Mouse (Mus musculus): ENCODE results near the gene 2210016L21Rik.

GRCm38 (mm10) chr5:114970824-114971227 lies 28.9 kb downstream of the 2210016L21Rik start, which contains the start of gene Hnf1a:
- TF ChIP-seq CTCF (IDR thresholded peaks at IDR 0.05; ENCODE audit: control insufficient read depth, insufficient read depth, insufficient read length) (no peak), MAX (IDR thresholded peaks at IDR 0.05) (no peak), CEBPB (IDR thresholded peaks at IDR 0.05; ENCODE audit: low read depth) (no peak), USF1 (IDR thresholded peaks at IDR 0.05; ENCODE audit: low read depth) (no peak), FOSL1 (IDR thresholded peaks at IDR 0.05; ENCODE audit: insufficient read depth, low read length, poor library complexity, severe bottlenecking) (no peak), MYOD1 (IDR thresholded peaks at IDR 0.05; ENCODE audit: control insufficient read depth, insufficient read length, low read depth) (no peak), MYOG (IDR thresholded peaks at IDR 0.05; ENCODE audit: control insufficient read depth, extremely low read depth, insufficient read length) (no peak)

Data from C2C12 (cell line).